Mouse (Mus musculus): ENCODE results near the gene Fam89a. TPM values are rescaled to one million over a fixed set of nuclear protein-coding genes. Genes with fewer than 3 reads are reported as not detected.

Fam89a gene
- 1 to 10 TPM in 1 of 2 experiments, under 1 TPM in 1; 0.62 to 1.5 TPM for total RNA-seq (2021)
- long read RNA-seq, experiment 1, partial matches to known transcripts: 1 of 4 reads
- long read RNA-seq, experiment 1, other reads (novel, unspliced or antisense): 0 of 4 reads
- long read RNA-seq, experiment 2: 0 reads

GRCm38 (mm10) chr8:124751709-124752173, at the start of gene Fam89a:
Gene Fam89a, minus strand, starts transcription at chr8:124751832.
- DNase-seq (ENCODE audit: low spot score): peak; percentile 25

DNA sequence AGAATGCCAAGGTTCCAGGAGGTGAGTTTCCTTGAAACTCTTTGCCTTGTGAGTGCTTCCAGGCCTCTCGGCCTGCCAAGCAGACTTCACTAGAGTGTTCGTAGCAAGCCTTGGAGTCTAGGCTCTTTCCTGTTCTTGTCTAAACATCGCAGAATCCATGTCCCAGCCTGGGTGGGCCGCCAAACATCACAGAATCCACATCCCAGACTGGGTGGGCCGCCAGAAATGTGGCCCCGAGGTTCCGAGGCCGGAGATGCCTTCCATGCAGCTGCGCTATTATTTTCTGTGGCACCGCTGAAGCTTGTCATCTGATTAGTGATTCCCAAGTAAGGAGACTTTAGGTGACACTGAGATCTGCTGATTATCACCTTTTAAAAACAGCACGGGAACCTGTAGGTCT, 48.9 kb upstream of the Fam89a start:
- no peak for DNase-seq (ENCODE audit: low spot score)

GRCm38 (mm10) chr8:124795781-124796488, 44.3 kb upstream of the Fam89a start:
- no peak for DNase-seq (ENCODE audit: low spot score)

GRCm38 (mm10) chr8:124794486-124794780, 42.8 kb upstream of the Fam89a start:
- DNase-seq (ENCODE audit: low spot score): no peak

- DNase-seq (ENCODE audit: low spot score): no peak
Observed at GRCm38 (mm10) chr8:124793661-124794485, 42.2 kb upstream of the Fam89a start.

- peak; percentile 88 for DNase-seq (ENCODE audit: low spot score)
Observed at GRCm38 (mm10) chr8:124793172-124793651, 41.6 kb upstream of the Fam89a start.

- no peak for DNase-seq (ENCODE audit: low spot score)
Observed at GRCm38 (mm10) chr8:124792708-124793107, 41.1 kb upstream of the Fam89a start, which contains the start of gene Trim67. Gene Trim67, plus strand, starts transcription at chr8:124793092.

DNA sequence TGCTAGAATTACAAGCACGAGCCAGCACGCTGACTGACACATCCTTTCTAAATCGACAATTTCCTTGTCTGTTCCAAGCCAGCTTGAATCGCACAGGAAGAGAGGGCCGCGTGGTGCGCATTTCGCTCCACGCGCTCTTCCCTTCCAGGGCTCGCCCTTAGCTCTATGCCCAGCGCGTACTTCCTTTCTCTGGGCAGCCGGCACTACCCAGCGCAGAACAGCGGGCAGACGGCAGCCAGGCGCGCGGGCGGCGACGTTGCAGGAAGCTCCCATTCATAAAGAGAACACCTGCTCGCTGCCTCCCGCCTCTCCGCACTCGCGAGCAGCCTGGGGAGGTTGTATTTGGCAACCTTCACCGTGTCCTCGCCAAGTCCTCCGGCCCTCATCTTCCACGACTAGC, 40.6 kb upstream of the Fam89a start:
- no peak for DNase-seq (ENCODE audit: low spot score)

DNA sequence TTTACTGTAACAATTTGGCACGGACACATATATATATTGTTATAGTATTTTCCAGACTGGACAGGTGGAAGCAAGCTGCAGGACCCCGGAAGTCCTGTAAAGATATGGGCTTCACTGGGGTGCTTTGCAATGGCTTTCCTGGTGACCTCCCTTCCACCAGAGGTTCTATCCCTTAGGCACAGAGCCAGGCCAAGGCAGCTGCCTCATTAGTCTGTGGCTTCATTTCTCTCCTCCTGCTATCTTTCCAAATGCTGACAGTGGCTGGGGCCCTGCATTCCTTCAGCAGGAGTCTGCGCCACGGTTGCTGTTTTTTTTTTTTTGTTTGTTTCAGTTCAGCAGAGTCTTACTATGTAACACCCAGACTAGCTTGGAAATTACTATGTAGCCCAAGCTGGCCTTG, 40.1 kb upstream of the Fam89a start:
- no peak for DNase-seq (ENCODE audit: low spot score)

DNA sequence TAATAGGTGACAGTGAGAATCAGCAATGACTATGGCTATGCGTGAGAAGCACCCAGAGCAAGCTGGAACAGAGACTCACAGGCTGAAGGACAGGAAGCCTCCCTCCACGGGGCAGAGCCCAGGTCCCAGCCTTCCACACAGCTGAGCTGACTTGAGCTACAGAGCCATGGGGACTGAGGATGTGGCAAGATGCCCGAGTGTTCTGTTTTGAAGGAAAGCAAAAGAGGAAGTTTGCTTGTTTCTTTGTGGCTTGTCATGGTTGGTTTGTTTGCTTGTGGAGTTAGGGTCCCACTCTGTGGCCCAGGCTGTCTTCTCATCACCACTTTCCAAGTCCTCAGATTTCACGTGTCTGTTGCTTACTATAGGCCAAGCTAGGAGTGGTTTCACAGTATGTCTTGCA, 39.0 kb upstream of the Fam89a start:
- no peak for DNase-seq (ENCODE audit: low spot score)

DNA sequence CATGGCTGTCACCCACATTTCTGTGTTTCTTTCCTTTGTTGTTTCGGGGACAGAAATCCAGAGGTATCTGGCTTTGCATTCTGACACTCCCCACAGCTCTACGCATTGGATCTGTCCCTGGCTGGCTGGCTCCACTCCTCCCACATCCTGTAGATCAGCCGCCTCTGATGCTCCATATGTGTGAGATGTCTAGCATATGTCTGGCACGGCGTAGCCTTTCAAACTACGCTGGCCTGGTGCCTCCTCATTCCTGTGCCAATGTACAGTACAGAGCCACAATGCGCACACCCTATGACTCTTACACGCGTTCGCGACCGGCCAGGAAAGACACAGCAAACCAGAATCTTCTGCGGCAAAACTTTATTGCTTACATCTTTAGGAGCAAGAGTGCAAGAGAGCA, 33.0 kb upstream of the Fam89a start:
- DNase-seq (ENCODE audit: low spot score): no peak

GRCm38 (mm10) chr8:124783228-124783627, 31.6 kb upstream of the Fam89a start:
- DNase-seq (ENCODE audit: low spot score): no peak

DNA sequence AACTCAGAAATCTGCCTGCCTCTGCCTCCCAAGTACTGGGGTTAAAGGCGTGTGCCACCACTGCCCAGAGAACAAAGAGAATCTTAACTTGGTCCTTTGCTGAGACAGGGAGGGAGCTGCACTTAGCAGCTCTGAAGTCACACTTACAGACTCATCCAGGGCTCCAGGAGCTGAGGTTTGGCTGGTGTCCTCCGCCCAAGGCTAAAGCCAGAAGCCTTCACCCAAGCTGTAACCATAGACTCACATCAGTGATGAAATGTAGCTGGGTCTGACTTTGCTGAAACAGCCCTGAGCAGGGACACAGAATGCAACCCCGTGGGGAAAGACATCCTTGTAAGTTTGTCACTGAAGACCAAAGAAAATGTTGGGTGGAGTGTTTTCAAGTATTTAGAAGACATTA, 30.8 kb upstream of the Fam89a start:
- DNase-seq (ENCODE audit: low spot score): peak; percentile 33

DNA sequence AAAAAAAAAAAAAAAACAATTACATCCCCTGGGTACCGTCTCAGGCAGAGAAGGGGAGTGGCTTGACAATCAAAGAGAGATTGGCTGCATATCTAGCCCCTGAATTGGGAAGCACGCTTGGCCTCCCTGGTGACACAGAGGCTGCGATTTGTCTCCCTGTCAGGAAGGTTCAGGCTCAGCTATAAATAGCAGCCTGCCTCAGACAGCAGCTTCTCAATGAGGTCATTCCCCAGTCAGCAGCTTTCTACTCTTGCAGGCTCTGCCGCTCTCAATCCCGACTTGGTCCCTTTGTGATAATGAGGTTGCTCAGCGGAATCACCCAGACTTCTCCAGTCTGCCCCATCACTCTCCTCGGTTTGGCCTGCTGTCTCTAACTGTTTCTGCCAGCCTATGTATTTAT, 28.6 kb upstream of the Fam89a start:
- peak; percentile 68 for DNase-seq (ENCODE audit: low spot score)

- peak; percentile 51 for DNase-seq (ENCODE audit: low spot score)
Observed at GRCm38 (mm10) chr8:124775695-124776094, 24.1 kb upstream of the Fam89a start.

DNA sequence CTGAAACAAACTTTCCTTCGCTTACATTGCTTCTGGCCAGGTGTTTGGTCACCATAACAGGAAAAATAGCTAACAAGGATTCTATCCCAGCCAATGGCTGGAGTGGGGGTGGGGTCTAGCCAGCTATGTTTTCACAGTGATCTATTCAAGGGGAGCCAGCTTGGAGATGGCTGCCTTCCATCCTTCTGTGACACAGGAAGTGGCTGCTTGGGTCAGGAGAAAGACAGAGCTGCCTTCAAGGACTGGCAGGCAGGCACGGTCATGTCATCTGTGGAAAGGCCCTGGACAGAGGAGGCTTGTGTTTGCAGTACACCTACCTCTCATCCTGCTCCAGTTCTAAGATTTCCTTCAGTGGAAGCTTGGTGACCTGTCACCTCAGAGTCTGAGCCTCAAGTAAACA, 20.8 kb upstream of the Fam89a start:
- DNase-seq (ENCODE audit: low spot score): no peak

GRCm38 (mm10) chr8:124763061-124763460, 11.4 kb upstream of the Fam89a start:
- no peak for DNase-seq (ENCODE audit: low spot score)

DNA sequence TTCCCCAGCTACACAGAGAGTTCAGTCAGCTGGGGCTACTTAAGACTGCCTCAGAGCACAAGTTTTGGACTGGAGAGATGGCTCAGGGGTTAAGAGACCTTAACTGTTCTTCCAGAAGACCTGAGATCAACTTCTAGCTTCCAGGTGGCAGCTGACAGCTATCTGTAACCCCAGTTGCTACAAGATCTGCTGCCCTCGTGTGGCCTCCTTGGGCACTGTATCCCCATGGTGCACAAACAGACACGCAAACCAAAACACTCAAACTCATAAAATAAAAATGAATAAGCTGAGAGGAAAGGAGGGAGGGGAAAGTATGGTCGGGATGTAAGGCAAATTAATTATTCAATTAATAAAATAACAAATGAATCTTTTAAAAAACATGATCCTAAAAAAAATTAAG, 6.9 kb upstream of the Fam89a start:
- no peak for DNase-seq (ENCODE audit: low spot score)

DNA sequence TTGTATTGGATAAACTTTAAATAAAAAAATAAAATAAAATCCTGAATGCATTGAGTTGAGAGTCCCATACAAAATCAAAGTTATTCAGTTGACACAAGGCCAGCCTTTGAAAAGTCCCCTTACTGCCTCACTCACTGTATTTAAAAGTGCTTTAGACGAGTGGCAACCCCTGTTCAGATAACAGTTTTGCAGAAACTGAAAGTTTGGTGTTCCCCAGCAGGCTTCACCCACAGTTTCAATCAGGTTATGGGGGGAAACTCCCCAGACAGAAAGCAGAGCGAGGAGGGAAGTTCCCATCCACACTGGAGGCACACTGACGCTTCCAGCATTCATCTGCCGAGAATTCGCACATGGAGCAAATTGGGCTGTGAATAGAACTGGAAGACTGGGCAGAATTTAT, 5.0 kb upstream of the Fam89a start:
- DNase-seq (ENCODE audit: low spot score): no peak

DNA sequence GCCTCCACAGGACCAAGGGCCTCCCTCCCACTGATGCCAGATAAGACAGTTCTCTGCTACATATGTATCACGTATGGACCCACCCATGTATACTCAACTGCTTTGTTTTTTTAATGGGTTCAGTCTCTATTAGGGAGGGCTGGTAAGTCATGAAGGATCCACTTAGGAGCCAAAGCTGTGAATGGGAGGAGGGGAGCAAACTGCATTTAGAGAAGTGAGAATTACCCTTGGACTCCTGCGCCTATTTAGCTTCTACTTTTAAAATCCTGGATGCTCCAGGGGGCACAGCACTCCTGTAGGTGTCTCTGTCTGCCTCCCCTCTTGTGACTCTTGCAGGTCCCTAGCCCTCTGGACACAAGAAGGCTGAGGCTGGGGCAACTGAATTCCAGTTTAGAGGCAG, 4.5 kb upstream of the Fam89a start:
- DNase-seq (ENCODE audit: low spot score): no peak

GRCm38 (mm10) chr8:124755481-124755880, 3.8 kb upstream of the Fam89a start:
- DNase-seq (ENCODE audit: low spot score): no peak

DNA sequence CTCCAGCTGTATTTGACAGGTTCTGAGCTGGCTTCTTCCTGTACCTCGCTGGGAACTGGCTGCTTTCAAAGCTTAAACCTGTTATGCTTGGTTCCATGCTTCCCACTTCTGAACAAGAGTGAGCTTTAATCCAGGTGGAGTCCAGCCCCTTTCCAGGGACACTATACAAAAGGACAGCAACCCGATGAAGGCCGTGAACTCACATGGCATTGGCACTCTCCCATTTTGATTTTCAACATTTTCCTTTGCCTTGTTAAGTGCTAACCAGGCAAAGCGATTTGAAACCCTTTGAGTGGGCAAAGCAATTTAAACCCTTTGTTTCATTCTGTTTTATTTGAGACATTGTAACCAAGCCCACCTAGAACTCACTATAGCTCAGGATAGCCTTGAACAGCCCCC, 3.2 kb upstream of the Fam89a start:
- DNase-seq (ENCODE audit: low spot score): no peak
